Mouse (Mus musculus) cortical plate, adult 2 months (tissue): Measurements from ENCODE around the gene Rgs12.

Experiments used
- CTCF ChIP-seq: fragments of 200-500 bp; IDR thresholded peaks from 2 replicates; pipeline ENCODE4 v1.5.1; 2011; ENCODE audit warnings: mild to moderate bottlenecking, control low read depth, low read length; ENCODE audit not compliant: insufficient read depth; ENCODE audit errors: extremely low read depth
- POLR2A ChIP-seq: fragments of 200-500 bp; IDR thresholded peaks from 2 replicates; pipeline ENCODE4 v1.6.1; 2011; ENCODE audit warnings: mild to moderate bottlenecking, low read length, control low read depth; ENCODE audit not compliant: insufficient read depth; ENCODE audit errors: extremely low read depth

DNA sequence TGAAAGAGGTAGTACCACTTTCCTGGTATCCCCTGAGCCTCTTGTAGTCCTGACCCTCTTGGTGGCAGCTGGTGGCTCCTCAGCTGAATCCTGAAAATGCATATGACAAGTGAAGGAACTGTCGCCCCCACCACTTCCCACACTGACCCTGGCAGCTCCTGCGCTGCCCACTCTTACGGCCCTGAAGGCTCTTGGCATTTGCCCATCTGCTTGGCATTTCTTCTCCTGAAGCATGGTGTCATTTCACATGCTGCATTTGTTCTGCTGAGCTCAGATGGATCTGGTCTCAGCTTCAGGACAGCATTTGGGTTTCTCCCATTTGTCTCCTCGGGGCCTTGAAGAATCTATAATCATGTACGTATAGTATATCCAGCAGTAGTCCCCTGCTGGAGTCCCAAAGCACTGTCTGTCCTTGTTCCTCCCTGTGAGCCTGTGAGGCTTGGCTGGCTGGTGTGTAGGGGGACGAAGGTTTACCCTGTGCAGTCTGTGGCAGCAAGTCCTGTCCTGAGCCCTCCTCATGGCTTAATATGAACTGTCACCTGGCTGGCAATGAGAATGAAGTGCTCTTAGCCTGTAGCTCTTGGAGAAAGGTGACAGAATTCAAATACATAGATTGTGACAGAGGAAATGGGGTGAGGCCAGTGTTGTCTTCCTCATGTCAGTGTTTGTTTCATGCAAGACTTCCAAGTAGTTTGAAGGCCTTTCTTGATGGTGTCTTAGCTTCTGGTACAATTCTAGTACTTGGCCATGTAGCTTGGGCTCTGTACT lies 62.1 kb downstream of the Rgs12 start:
- TF ChIP-seq POLR2A (no peak), CTCF (no peak)
